Mouse (Mus musculus) megakaryocyte, embryonic 14.5 days (primary cell): Measurements from ENCODE around the gene Lexm.

Experiments used
- FLI1 ChIP-seq: IDR thresholded peaks from 2 replicates; pipeline ENCODE4 v1.6.1; 2012; ENCODE audit warnings: low read length, inconsistent platforms, mixed read lengths
- GATA1 ChIP-seq: IDR thresholded peaks from 3 replicates; pipeline ENCODE4 v1.6.1; 2012; ENCODE audit warnings: mixed read lengths, low read length, inconsistent platforms, borderline replicate concordance

DNA sequence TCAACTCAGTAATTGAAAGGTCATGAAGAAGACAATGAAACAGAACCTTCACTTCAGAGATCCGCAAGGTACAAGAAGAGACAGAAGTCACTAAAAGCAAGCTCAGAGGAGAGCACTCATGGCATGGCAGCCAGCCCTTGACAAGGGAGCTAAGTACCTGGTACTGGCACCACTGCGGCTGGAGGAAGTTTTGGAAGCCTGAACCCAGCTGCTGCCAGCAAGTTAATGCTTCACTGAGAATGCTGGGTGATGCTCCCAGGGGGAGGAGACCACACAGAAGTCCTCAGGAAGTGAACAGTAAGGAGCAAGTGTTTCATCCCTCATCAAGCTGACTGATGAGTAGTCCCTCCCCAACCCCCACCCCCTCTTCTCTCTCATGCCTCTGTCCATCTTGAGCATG lies 74.8 kb downstream of the Lexm start:
- TF ChIP-seq GATA1, result no peak
- no peak for TF ChIP-seq FLI1
